Mouse (Mus musculus) kidney, postnatal 14 days (tissue): ENCODE measurements around the gene Pawr.

ENCODE experiments used
- DNase-seq: peaks from one replicate; pipeline ENCODE4 v3.0.0; 2022; ENCODE audit warnings: mixed read lengths

Gene Pawr

DNA sequence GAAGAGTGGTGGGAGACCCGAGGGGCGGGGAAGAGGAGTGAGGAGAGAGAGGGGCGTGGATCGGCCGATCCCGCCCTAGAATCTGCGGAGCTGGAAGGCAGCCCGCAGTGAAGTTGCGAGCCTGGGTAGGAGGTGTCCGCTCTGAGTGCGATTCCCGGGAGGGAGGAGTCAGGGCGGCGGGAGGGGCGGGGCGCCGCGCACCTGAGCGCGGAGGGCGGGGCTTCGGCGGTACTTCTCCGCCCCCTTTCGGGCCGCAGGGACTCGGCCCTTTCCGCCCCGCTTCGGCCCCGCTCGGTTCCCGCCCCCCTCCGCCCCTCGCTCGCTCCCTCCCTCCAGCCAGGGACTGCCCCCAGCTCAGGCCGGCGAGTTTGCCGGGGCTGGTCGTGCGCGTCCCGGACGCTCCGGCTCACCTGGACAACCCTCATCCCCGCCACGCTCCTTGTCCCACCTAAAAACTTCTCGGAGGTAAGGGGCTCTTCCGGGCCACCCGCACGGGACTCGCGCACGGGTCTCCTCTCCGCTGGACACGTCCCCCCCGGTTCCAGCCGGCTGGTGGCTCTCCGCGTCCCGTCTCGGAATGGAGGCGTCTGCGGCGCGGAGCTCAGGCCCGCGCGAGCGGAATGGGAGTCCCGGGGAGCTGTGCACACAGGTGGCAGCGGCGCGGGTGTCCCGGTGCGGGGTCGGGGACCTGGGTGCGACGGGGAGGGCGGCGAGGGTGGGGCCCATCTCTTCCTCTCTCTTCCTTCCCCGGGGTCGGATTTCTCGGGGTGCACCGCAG is at the start of gene Pawr:
Gene Pawr (plus strand): TSS at position 338 of the 778 bp plus-strand sequence.
- peak; percentile 95 for DNase-seq

DNA sequence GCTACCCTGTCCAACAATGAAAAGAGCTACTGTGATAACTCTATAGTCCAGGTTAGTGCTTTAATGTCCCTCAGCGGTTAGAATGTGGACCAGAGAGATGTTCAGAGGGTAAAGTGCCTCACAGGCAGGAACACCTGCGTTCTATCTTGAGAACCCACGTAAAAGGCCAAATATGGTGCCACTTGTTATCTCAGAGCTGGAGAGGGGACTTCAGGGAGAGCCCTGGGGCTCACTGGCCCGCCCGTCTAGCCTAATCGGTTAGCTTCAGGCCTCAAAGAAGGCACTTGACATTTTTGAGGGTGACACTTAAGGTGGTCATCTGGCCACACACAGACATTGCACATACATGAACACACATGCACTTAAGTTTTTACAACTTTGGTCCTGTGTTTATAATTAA is 49.6 kb upstream of the Pawr start:
- DNase-seq: no peak

DNA sequence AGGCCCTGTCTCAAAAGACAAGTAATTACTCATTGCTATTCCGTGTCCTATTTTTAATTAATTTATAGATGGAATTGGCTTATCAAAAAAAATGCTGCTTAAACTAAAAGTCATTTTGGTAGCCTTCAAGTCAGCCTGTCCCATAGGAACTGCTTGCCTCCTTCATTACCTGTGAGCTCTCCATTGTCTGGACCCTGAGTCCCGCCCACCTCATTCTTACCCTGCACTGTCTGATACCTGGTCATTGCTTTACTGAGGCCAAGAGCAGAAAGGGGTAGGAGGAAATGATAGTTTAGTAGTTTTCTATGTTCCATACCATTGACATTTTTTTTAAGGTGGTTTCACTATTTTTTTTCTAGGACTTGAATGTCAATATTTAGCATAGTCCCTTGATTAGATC is 48.5 kb upstream of the Pawr start:
- no peak for DNase-seq

DNA sequence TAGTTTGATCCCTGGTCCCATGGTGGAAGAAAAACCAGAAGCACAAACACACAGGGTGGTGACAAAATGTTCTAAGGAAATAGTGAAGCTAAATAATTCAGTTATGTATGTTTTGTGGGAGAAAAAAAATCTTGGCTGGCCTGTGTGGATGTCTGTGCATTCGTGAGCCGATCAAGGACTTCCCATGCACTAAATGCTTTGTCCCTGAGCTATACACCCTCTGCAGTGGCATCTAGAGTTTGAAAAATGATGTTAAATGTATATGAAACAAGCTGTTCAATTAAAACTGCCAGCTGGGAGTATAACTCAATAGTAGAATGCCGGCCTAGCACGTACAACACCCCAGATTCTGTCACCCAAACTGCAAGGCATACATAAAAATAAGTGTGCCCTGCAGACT is 48.1 kb upstream of the Pawr start:
- DNase-seq: no peak

GRCm38 (mm10) chr10:108284445-108284844 is 47.5 kb upstream of the Pawr start:
- DNase-seq: no peak

- DNase-seq: no peak
Observed at GRCm38 (mm10) chr10:108284977-108285376, 46.9 kb upstream of the Pawr start.

DNA sequence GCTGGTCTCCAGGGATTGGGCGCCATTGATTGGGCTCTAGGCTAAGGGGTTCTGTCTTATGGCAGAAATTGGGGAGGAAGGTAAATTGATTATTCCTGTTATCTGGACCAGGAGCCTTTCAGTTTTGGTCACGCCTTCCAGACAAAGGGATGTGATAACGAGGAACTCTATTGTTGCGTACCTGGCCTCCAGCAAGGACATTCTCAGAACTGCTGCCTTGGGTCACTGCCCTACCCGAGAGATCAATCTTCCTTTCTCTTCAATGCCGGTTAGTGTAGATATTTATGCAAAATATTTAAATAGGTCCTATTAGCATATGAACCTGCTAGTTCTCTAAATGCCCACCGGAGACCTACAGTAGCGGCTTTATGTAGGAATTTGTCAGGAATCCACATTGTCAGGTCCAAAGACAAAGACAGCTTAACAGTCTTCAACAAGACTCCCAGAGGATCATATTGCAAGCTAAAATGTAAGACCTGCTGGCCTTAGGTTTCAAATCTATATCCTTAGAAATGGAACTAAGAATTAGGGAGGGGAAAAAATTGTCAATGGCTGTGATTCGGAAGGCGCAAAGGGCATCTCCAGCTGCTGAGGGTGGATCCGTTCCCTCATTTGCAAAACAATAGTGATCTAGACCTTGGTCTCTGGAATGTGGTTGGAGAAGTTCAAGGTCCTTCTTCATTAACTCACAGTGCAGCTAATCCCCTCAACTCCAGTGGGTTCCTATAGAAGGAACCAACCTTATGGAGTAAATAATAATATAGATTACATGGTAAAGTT is 45.1 kb upstream of the Pawr start:
- no peak for DNase-seq

DNA sequence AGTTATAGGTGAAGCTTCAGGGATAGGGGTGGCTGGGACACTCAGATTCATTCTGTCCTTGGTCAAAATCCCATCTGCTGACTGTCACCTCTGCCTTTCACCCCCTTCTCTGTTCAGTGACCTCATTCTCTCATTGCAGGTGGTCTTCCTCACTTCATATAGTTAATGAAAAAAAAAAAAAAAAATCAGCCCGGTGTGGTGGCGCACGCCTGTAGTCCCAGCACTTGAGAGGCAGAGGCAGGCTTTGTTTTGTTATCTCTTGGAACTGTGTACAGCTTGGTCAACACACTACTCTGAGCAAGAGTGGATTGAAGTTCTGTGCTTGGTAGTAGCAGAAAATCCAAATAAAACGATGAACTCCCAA is 44.5 kb upstream of the Pawr start:
- DNase-seq: no peak

DNA sequence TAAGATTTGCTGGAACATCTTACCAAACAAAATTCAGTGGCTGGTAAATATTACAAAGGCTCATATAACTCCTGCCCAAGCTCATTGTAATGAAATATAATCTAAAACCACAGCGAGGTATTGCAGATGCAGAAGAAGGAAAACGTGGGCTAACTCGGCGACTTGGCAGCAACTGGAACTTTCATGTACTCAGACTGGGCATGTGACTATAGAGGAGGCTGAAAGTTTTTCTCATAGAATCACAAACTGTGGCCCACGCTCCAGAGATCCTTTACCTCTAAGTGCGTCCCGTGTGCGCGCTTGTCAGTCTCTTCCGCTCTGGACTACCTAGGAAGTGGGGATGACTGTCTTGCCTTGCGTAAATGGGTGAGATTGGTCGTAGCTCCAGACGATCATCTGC is 41.9 kb upstream of the Pawr start:
- DNase-seq: no peak

- no peak for DNase-seq
Observed at GRCm38 (mm10) chr10:108291688-108292471, 40.0 kb upstream of the Pawr start.

DNA sequence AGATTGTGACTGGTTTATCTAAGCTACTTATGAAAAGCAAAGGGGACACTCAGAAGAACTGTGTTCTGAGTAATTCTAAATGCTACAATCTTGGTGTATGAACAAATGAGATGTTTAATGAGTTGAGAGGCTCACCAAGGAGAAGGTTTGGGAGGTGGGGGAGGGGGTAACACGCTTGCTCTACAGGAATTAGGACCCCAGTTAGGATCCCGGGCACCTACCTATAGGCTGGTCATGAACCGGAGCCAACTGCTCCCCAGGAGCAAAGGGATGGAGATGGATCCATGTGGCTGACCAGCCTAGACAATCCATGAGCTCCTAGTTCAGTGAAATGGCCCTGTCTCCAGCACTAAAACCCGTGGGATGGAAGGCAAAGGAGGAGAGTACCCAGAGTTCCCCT is 39.3 kb upstream of the Pawr start:
- DNase-seq: no peak

- no peak for DNase-seq
Observed at GRCm38 (mm10) chr10:108293620-108294195, 38.2 kb upstream of the Pawr start.

DNA sequence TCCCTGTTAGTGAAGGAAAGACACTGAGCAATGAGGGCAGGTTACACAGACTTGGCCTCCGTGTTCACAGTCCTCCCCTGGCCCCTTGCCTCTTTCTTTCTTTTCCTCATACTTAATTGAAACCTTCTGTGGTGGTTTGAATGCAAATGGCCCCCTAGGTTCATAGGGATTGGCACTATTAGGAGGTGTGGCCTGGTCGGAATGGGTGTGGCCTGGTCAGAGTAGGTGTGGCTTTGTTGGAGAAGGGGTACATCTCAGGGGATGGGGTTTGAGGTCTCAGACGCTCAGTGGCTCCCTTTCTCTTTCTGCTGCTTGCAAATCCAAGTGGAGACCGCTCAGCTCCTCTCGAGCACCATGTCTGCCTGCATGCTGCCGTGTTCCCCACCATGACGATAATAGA is 37.2 kb upstream of the Pawr start:
- no peak for DNase-seq

DNA sequence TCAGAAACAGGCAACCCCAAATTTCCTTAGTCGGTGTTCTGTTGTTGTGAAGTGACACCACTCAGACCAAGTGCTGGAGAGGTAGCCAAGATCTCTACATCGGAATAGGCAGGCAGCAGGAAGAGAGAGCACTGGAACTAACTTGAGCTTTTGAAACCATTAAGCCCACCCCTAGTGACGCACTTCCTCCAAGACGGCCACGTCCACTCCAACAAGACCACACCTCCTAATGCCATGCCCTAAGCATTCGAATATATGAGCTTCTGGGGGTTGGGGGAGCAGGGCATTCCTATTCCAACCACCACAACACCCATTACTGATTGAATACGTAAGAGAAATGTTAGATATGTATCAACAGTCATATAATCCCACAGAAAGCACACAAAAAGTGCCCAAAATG is 35.5 kb upstream of the Pawr start:
- no peak for DNase-seq

GRCm38 (mm10) chr10:108298261-108298660 is 33.7 kb upstream of the Pawr start:
- DNase-seq: no peak

GRCm38 (mm10) chr10:108298841-108299545 is 32.9 kb upstream of the Pawr start:
- no peak for DNase-seq

- no peak for DNase-seq
Observed at GRCm38 (mm10) chr10:108299828-108300227, 32.1 kb upstream of the Pawr start.

DNA sequence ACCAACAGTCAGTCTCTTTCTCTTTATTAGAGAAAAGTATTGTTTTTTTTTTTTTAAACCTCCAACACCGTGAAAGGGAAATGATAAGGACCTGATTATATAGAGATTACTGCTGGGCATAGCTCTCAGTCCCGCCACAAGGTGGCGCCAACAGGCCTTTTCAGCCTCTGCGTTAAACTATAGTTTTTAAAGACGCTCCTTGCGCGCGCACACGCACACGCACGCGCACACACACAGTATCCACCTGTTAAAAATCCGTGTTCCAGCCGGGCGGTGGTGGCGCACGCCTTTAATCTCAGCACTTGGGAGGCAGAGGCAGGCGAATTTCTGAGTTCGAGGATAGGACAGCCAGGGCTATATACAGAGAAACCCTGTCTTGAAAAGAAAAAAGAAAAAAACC is 31.1 kb upstream of the Pawr start:
- DNase-seq: peak; percentile 89

GRCm38 (mm10) chr10:108307772-108308171 is 24.1 kb upstream of the Pawr start:
- DNase-seq: peak; percentile 35

GRCm38 (mm10) chr10:108310195-108310594 is 21.7 kb upstream of the Pawr start:
- DNase-seq: no peak

DNA sequence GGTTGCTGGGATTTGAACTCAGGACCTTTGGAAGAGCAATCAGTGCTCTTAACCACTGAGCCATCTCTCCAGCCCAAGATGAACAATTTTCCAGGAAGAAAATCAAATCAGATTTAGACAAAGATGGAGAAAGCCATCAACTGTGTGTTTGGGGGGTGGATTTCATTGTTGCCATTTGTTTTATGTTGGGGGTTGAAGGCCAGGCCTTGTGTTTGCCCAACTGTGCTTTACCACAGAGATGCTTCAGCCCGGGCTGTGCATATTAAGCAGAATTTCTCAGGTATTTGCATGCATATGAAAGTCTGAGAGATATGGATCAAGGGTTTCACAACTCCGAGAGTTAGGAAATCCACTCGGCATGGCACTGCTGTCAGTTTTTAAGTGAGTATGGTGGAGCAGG is 20.5 kb upstream of the Pawr start:
- DNase-seq: no peak

DNA sequence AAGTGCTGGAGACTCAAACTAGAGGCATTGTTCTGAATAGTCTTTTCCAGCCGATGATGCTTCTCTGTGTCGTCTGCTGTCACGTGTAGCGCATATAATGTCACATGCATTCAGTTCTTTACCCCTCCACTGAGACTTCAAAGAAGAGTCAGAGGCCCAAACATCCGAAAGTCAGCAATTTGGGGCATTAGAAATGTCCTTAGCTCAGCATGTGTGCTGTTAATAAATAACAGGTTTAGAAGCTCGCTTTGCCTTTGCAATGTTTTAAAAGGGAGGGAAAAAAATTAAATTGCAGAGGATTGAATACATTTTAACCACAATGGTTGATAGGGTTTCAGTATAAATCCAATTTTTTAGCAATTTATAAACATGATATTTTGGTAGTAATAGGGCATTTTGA is 18.1 kb upstream of the Pawr start:
- DNase-seq: peak; percentile 34

GRCm38 (mm10) chr10:108314396-108314795 is 17.5 kb upstream of the Pawr start:
- DNase-seq: no peak
